Comparison of ENCODE assay signal across 9 mouse cellular contexts in the genomic region with DNA sequence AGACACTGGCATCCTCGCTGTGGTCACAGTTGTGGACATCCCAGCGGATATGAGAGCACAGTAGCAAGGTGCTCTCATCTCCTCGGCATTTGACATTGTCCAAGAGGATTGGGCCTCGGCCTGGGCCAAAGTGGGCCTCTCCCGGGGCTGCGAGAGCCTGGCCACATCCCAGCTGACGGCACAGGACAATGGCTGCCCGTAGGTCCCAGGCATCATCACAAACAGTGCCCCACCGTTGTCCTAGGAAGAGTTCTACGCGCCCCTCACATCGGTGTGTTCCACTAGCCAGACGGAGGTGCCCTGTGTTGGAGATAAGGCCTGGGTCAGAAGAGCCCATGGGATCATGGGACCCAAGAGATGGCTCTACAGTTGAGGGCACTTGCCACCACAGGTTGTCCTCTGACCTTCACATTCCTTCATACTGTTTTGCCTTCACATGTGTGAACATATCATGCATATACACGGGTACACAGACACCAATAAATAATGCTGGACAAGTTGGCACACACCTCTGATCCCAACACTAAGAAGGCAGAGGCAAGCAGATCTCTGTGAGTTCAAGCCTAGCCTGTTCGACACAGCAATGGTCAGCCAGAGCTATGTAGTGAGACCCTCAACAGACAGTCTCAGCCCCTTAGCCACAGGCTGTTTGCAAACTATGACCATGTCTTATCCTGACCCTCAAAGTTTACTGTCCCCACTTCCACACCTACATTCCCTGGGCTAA. TPM values are rescaled to one million over a fixed set of nuclear protein-coding genes. Genes with fewer than 3 reads are reported as not detected.
DNase-seq lines count a peak whose midpoint lies in the region; ATAC-seq and TF ChIP-seq lines count a peak whose summit lies in the region.
"Had no signal": no experiment of that assay in that cellular context is flagged by ENCODE, and none has a peak within 500 bp of the region (broad histone marks: within the 10 kb centered on the region; RNA-seq: fewer than 3 reads in every experiment).

No protein-coding gene starts in this region.

- WGBS in lung, embryonic 16.5 days = 90% methylated on average over 15 of the region's 15 CpGs
- 92% methylated on average over 15 of the region's 15 CpGs for WGBS in limb, embryonic 13.5 days
- WGBS in small intestine, adult 2 months = 96% methylated on average over 15 of the region's 15 CpGs

- ATAC-seq in lung, embryonic 16.5 days (ENCODE audit: low read depth) = no peak
- ATAC-seq in limb, embryonic 13.5 days (ENCODE audit: low FRiP score, low read depth) = no peak

- no peak for TF ChIP-seq POLR2A in small intestine, adult 2 months (IDR thresholded peaks at IDR 0.05; ENCODE audit: low read depth, low read length)

- H3K27ac ChIP-seq in lung, embryonic 16.5 days (ENCODE audit: low read length) = peak overlapping the region; percentile 97; the same call in 1 of the 2 replicates
- H3K27ac ChIP-seq in limb, embryonic 13.5 days = peak overlapping the region; percentile 85; the same call in 1 of the 2 replicates
- peak overlapping the region; percentile 96; the same call in 1 of the 2 replicates for H3K27ac ChIP-seq in small intestine, adult 2 months (ENCODE audit: insufficient read depth, low read depth, low read length)

- peak; percentile 67 for DNase-seq in cerebellum, adult 11-12 months
- no peak for DNase-seq in cerebellum, adult 8-10 months
- DNase-seq in lung, postnatal 10 days = no peak
- DNase-seq in right cerebral cortex, postnatal 4 days = no peak
- DNase-seq in gastrocnemius, postnatal 36 days = no peak
- DNase-seq: layer of hippocampus, adult 9-11 months had no signal

- TF ChIP-seq CTCF in small intestine, adult 2 months (IDR thresholded peaks at IDR 0.05; ENCODE audit: extremely low read depth, insufficient read length, insufficient replicate concordance, low read depth, low read length) = no peak

- no peaks in the 10 kb centered on the region for H3K9me3 ChIP-seq in lung, embryonic 16.5 days (ENCODE audit: control insufficient read depth, low read length)
- no peaks in the 10 kb centered on the region for H3K9me3 ChIP-seq in limb, embryonic 13.5 days

- peak overlapping the region; percentile 96 for H3K4me2 ChIP-seq in lung, embryonic 16.5 days (ENCODE audit: low read depth, low read length)
- peak overlapping the region; percentile 92 for H3K4me2 ChIP-seq in limb, embryonic 13.5 days (replicated peaks)

- no peak overlapping the region for H3K9ac ChIP-seq in lung, embryonic 16.5 days (ENCODE audit: low read length)
- H3K9ac ChIP-seq in limb, embryonic 13.5 days = no peak overlapping the region

- peaks cover 17% of the 10 kb centered on the region for H3K4me1 ChIP-seq in lung, embryonic 16.5 days (replicated peaks; ENCODE audit: control insufficient read depth, insufficient read depth, low read length)
- peaks cover 34% of the 10 kb centered on the region for H3K4me1 ChIP-seq in limb, embryonic 13.5 days
- H3K4me1 ChIP-seq in small intestine, adult 2 months (ENCODE audit: control insufficient read depth, insufficient read depth, insufficient read length, low read length) = peaks cover 25% of the 10 kb centered on the region

- H3K27me3 ChIP-seq in lung, embryonic 16.5 days (ENCODE audit: control insufficient read depth, insufficient read depth, low read depth, low read length) = no peaks in the 10 kb centered on the region
- no peaks in the 10 kb centered on the region for H3K27me3 ChIP-seq in limb, embryonic 13.5 days
- H3K27me3 ChIP-seq in small intestine, adult 2 months (ENCODE audit: control insufficient read depth, insufficient read depth, low read length) = no peaks in the 10 kb centered on the region

- no peaks in the 10 kb centered on the region for H3K36me3 ChIP-seq in lung, embryonic 16.5 days (ENCODE audit: control insufficient read depth, insufficient read depth, low read length)
- no peaks in the 10 kb centered on the region for H3K36me3 ChIP-seq in limb, embryonic 13.5 days
- no peaks in the 10 kb centered on the region for H3K36me3 ChIP-seq in small intestine, adult 2 months (ENCODE audit: control insufficient read depth, insufficient read depth, low read length)

- intact Hi-C loops in gastrocnemius, postnatal 36 days (cut with DNase I) = no loop called here

- H3K4me3 ChIP-seq in lung, embryonic 16.5 days (ENCODE audit: low read length) = no peak overlapping the region
- H3K4me3 ChIP-seq in limb, embryonic 13.5 days = peak overlapping the region; percentile 67; the same call in 1 of the 2 replicates
- H3K4me3 ChIP-seq in small intestine, adult 2 months (ENCODE audit: low read depth, low read length) = no peak overlapping the region

RNA-seq across cellular contexts. Expression of gene Ssc4d, which starts 13.3 kb away (rescaled TPM):
- polyA plus RNA-seq in lung, embryonic 16.5 days (2015; fragmentation: Nextera tagmentation; extraction: Ambion mirVana) = 3.0 and 3.2 TPM in 2 replicates
- polyA plus RNA-seq in limb, embryonic 13.5 days (2015; fragmentation: Nextera tagmentation; extraction: Ambion mirVana) = 4.4 and 4.5 TPM in 2 replicates
- polyA plus RNA-seq in small intestine, adult 2 months (2012; rRNA removed) = 3.6 and 3.9 TPM in 2 replicates
- total RNA-seq in gastrocnemius, postnatal 36 days (2021) = 1 to 10 TPM in 1 of 2 experiments, under 1 TPM in 1; 0.57 to 1.1 TPM

RNA-seq across cellular contexts. Expression of gene Zp3, which starts 18.8 kb away (rescaled TPM):
- 0.16 and 0.19 TPM in 2 replicates for polyA plus RNA-seq in lung, embryonic 16.5 days (2015; fragmentation: Nextera tagmentation; extraction: Ambion mirVana)
- polyA plus RNA-seq in limb, embryonic 13.5 days (2015; fragmentation: Nextera tagmentation; extraction: Ambion mirVana) = 0.22 and 0.47 TPM in 2 replicates
- polyA plus RNA-seq in small intestine, adult 2 months (2012; rRNA removed) = not detected in 2 replicates
- not detected for total RNA-seq in gastrocnemius, postnatal 36 days (2021)

RNA-seq across cellular contexts. Expression of gene Ywhag, which starts 26.7 kb away (rescaled TPM):
- 150 and 155 TPM in 2 replicates for polyA plus RNA-seq in lung, embryonic 16.5 days (2015; fragmentation: Nextera tagmentation; extraction: Ambion mirVana)
- polyA plus RNA-seq in limb, embryonic 13.5 days (2015; fragmentation: Nextera tagmentation; extraction: Ambion mirVana) = 155 and 168 TPM in 2 replicates
- 21.2 and 27.3 TPM in 2 replicates for polyA plus RNA-seq in small intestine, adult 2 months (2012; rRNA removed)
- total RNA-seq in gastrocnemius, postnatal 36 days (2021) = 100 to 1,000 TPM; 297 to 301 TPM

RNA-seq across cellular contexts. Expression of gene Dtx2, which starts 33.5 kb away (rescaled TPM):
- 26.6 and 27.6 TPM in 2 replicates for polyA plus RNA-seq in lung, embryonic 16.5 days (2015; fragmentation: Nextera tagmentation; extraction: Ambion mirVana)
- polyA plus RNA-seq in limb, embryonic 13.5 days (2015; fragmentation: Nextera tagmentation; extraction: Ambion mirVana) = 35.2 and 37.9 TPM in 2 replicates
- polyA plus RNA-seq in small intestine, adult 2 months (2012; rRNA removed) = 8.7 and 17.6 TPM in 2 replicates
- total RNA-seq in gastrocnemius, postnatal 36 days (2021) = 1 to 10 TPM; 6.0 to 6.4 TPM
